Mouse (Mus musculus): Measurements from ENCODE around the gene Ccdc149. TPM values are rescaled to one million over a fixed set of nuclear protein-coding genes. Genes with fewer than 3 reads are reported as not detected.

Gene Ccdc149
- total RNA-seq, 2 experiments from 2014 or later: 69.6 to 80.8 TPM

- DNase-seq (ENCODE audit: low spot score in 2 of 2): no peak
Measured at GRCm38 (mm10) chr5:52332120-52332519, 139.2 kb downstream of the Ccdc149 start.

Other genes with a start within 250 kb of the Ccdc149 start
- gene Sod3, start 107.7 kb downstream of the Ccdc149 start, total RNA-seq (2021): 1 to 10 TPM; 5.7 to 6.7 TPM
- 10 to 100 TPM; 45.5 to 51.1 TPM for gene Lgi2, start 94.9 kb upstream of the Ccdc149 start, total RNA-seq (2021)
- 1 to 10 TPM; 8.2 to 8.9 TPM for gene Sepsecs, start 198.2 kb upstream of the Ccdc149 start, total RNA-seq (2021)